21 mouse cellular contexts compared by ENCODE assay signal in genomic region chr16:32133148-32133547, GRCm38 (mm10). TPM values are rescaled to one million over a fixed set of nuclear protein-coding genes. Genes with fewer than 3 reads are reported as not detected.
"Had no signal": no experiment of that assay in that cellular context is flagged by ENCODE, and none has a peak within 500 bp of the region (broad histone marks: within the 10 kb centered on the region; RNA-seq: fewer than 3 reads in every experiment).

No protein-coding gene starts in this region.

- H3K36me3 ChIP-seq: midbrain, embryonic 10.5 days; midbrain, embryonic 12.5 days; neural tube, embryonic 13.5 days; neural tube, embryonic 15.5 days; stomach, embryonic 15.5 days had no signal

- H3K27ac ChIP-seq: midbrain, embryonic 10.5 days; midbrain, embryonic 12.5 days; neural tube, embryonic 13.5 days; neural tube, embryonic 15.5 days; stomach, embryonic 15.5 days; stomach, postnatal 0 days had no signal

- ATAC-seq: midbrain, embryonic 16.5 days had no signal

- H3K9me3 ChIP-seq: midbrain, embryonic 10.5 days; midbrain, embryonic 12.5 days; neural tube, embryonic 13.5 days; neural tube, embryonic 15.5 days; stomach, embryonic 15.5 days had no signal

- H3K4me3 ChIP-seq: midbrain, embryonic 10.5 days; midbrain, embryonic 12.5 days; myocyte; neural tube, embryonic 13.5 days; neural tube, embryonic 15.5 days; stomach, embryonic 15.5 days had no signal

- H3K4me2 ChIP-seq: lung, embryonic 14.5 days; midbrain, embryonic 12.5 days; neural tube, embryonic 13.5 days; neural tube, embryonic 15.5 days; stomach, embryonic 15.5 days had no signal

- H3K9ac ChIP-seq: lung, embryonic 14.5 days; midbrain, embryonic 12.5 days; neural tube, embryonic 13.5 days; neural tube, embryonic 15.5 days; stomach, embryonic 15.5 days had no signal

- H3K27me3 ChIP-seq: midbrain, embryonic 12.5 days; neural tube, embryonic 13.5 days; neural tube, embryonic 15.5 days; stomach, embryonic 15.5 days had no signal

- H3K4me1 ChIP-seq: midbrain, embryonic 10.5 days; midbrain, embryonic 12.5 days; neural tube, embryonic 13.5 days; neural tube, embryonic 15.5 days; stomach, embryonic 15.5 days had no signal

- DNase-seq: lung, adult 18-20 months; lung, embryonic 14.5 days; lung, postnatal 10 days; lung, postnatal 4 days; midbrain, embryonic 14.5 days; retina, postnatal 1 day; right cerebral cortex, adult 18-20 months; right cerebral cortex, postnatal 25 days; right cerebral cortex, postnatal 4 days; thymus, adult 2 months; thymus, postnatal 25 days; thymus, postnatal 4 days had no signal

RNA-seq across cellular contexts. Expression of gene Nrros, which starts 32.2 kb away (rescaled TPM):
- polyA plus RNA-seq: myocyte had no signal

RNA-seq across cellular contexts. Expression of gene Bex6, which starts 46.5 kb away (rescaled TPM):
- polyA plus RNA-seq: lung, embryonic 14.5 days; midbrain, embryonic 10.5 days; midbrain, embryonic 12.5 days; midbrain, embryonic 14.5 days; midbrain, embryonic 16.5 days; myocyte; neural tube, embryonic 13.5 days; neural tube, embryonic 15.5 days; small intestine, adult 2 months; stomach, postnatal 0 days had no signal
